Mouse (Mus musculus) layer of hippocampus, adult 8-10 months (tissue): ENCODE results near the gene Nup62. TPM values are rescaled to one million over a fixed set of nuclear protein-coding genes. Genes with fewer than 3 reads are reported as not detected.

ENCODE experiments used
- DNase-seq, 2 experiments: peaks; one replicate each; pipeline ENCODE4 v3.0.0; 2022; ENCODE audit warnings: low spot score in 2 of 2
- total RNA-seq, 4 experiments: library from RNA; stranded (reverse); gene quantifications; 2 replicates each; pipeline ENCODE4 v1.2.4; 2022

Gene Nup62
- total RNA-seq, 4 experiments from 2014 or later: 27.7 to 32.5 (median 30.2) TPM

- peak in 1 of 2 experiments; percentile 15 for DNase-seq
These were observed 2.9 kb downstream of the Nup62 start for GRCm38 (mm10) chr7:44818751-44819235.

GRCm38 (mm10) chr7:44819391-44819790 lies 3.5 kb downstream of the Nup62 start:
- DNase-seq: no peak

- peak in 1 of 2 experiments; percentile 3 for DNase-seq
These were observed 4.0 kb downstream of the Nup62 start for GRCm38 (mm10) chr7:44819863-44820262.

GRCm38 (mm10) chr7:44820525-44820924 lies 4.6 kb downstream of the Nup62 start:
- no peak for DNase-seq

GRCm38 (mm10) chr7:44821666-44822448 lies 6.0 kb downstream of the Nup62 start:
- peak; percentile 1 for DNase-seq

- DNase-seq: peak in 1 of 2 experiments; percentile 4
These were observed 7.5 kb downstream of the Nup62 start for GRCm38 (mm10) chr7:44823409-44823808.

GRCm38 (mm10) chr7:44824872-44825271 lies 9.0 kb downstream of the Nup62 start:
- DNase-seq: peak in 1 of 2 experiments; percentile 79

- DNase-seq: no peak
These were observed 10.9 kb downstream of the Nup62 start for GRCm38 (mm10) chr7:44826771-44827170.

GRCm38 (mm10) chr7:44828706-44829105 lies 12.8 kb downstream of the Nup62 start:
- DNase-seq: no peak

GRCm38 (mm10) chr7:44832763-44833162 lies 16.9 kb downstream of the Nup62 start:
- DNase-seq: no peak

- no peak for DNase-seq
These were observed 19.6 kb downstream of the Nup62 start for GRCm38 (mm10) chr7:44835373-44836015.

GRCm38 (mm10) chr7:44836016-44836404 lies 20.1 kb downstream of the Nup62 start:
- DNase-seq: no peak

- DNase-seq: no peak
These were observed 20.6 kb downstream of the Nup62 start for GRCm38 (mm10) chr7:44836423-44837053.

GRCm38 (mm10) chr7:44838073-44838472 lies 22.2 kb downstream of the Nup62 start:
- DNase-seq: no peak

GRCm38 (mm10) chr7:44839171-44839490 lies 23.2 kb downstream of the Nup62 start:
- DNase-seq: no peak

- no peak for DNase-seq
These were observed 23.8 kb downstream of the Nup62 start for GRCm38 (mm10) chr7:44839491-44840191.

- no peak for DNase-seq
These were observed 24.5 kb downstream of the Nup62 start for GRCm38 (mm10) chr7:44840426-44840825.

- no peak for DNase-seq
These were observed 26.1 kb downstream of the Nup62 start for GRCm38 (mm10) chr7:44841825-44842463.

- DNase-seq: no peak
These were observed 29.1 kb downstream of the Nup62 start for GRCm38 (mm10) chr7:44845006-44845405.

GRCm38 (mm10) chr7:44846804-44847203 lies 30.9 kb downstream of the Nup62 start:
- DNase-seq: no peak

GRCm38 (mm10) chr7:44847772-44848171 lies 31.9 kb downstream of the Nup62 start:
- no peak for DNase-seq
